Mouse (Mus musculus): ENCODE data around the gene Col5a3.
A peak's percentile ranks its signal among the peaks of the same experiment; 100 is the strongest.

The Col5a3 gene

GRCm38 (mm10) chr9:20765274-20765673, 49.6 kb downstream of the Col5a3 start:
- Histone ChIP-seq H3K36me3 (ENCODE audit: control insufficient read depth, insufficient read depth, low read length, poor library complexity, severe bottlenecking) (no peaks in the 10 kb centered on the region), H3K27me3 (ENCODE audit: control insufficient read depth, insufficient read depth, low read length, poor library complexity, severe bottlenecking) (no peaks in the 10 kb centered on the region; the same call in 1 of the 2 replicates)
- peak; percentile 28 for DNase-seq (ENCODE audit: low read depth, low spot score)

- DNase-seq (ENCODE audit: low read depth, low spot score) = no peak
- no peaks in the 10 kb centered on the region for H3K36me3 ChIP-seq (ENCODE audit: control insufficient read depth, insufficient read depth, low read length, poor library complexity, severe bottlenecking)
- no peaks in the 10 kb centered on the region for H3K27me3 ChIP-seq (ENCODE audit: control insufficient read depth, insufficient read depth, low read length, poor library complexity, severe bottlenecking)
These were observed 51.8 kb downstream of the Col5a3 start for GRCm38 (mm10) chr9:20763099-20763498.

GRCm38 (mm10) chr9:20762197-20762961, 52.5 kb downstream of the Col5a3 start:
- H3K27me3 ChIP-seq (ENCODE audit: control insufficient read depth, insufficient read depth, low read length, poor library complexity, severe bottlenecking) = no peaks in the 10 kb centered on the region
- no peak for DNase-seq (ENCODE audit: low read depth, low spot score)
- H3K36me3 ChIP-seq (ENCODE audit: control insufficient read depth, insufficient read depth, low read length, poor library complexity, severe bottlenecking) = no peaks in the 10 kb centered on the region

GRCm38 (mm10) chr9:20761388-20761787, 53.5 kb downstream of the Col5a3 start:
- DNase-seq (ENCODE audit: low read depth, low spot score) = no peak
- no peaks in the 10 kb centered on the region for H3K27me3 ChIP-seq (ENCODE audit: control insufficient read depth, insufficient read depth, low read length, poor library complexity, severe bottlenecking)
- H3K36me3 ChIP-seq (ENCODE audit: control insufficient read depth, insufficient read depth, low read length, poor library complexity, severe bottlenecking) = no peaks in the 10 kb centered on the region

- no peaks in the 10 kb centered on the region for H3K27me3 ChIP-seq (ENCODE audit: control insufficient read depth, insufficient read depth, low read length, poor library complexity, severe bottlenecking)
- no peak for DNase-seq (ENCODE audit: low read depth, low spot score)
- no peaks in the 10 kb centered on the region for H3K36me3 ChIP-seq (ENCODE audit: control insufficient read depth, insufficient read depth, low read length, poor library complexity, severe bottlenecking)
These were observed 54.1 kb downstream of the Col5a3 start for GRCm38 (mm10) chr9:20760813-20761212.

GRCm38 (mm10) chr9:20758896-20759295, 56.0 kb downstream of the Col5a3 start:
- no peak for DNase-seq (ENCODE audit: low read depth, low spot score)
- Histone ChIP-seq H3K27me3 (ENCODE audit: control insufficient read depth, insufficient read depth, low read length, poor library complexity, severe bottlenecking) (no peaks in the 10 kb centered on the region), H3K36me3 (ENCODE audit: control insufficient read depth, insufficient read depth, low read length, poor library complexity, severe bottlenecking) (no peaks in the 10 kb centered on the region)

- no peaks in the 10 kb centered on the region for H3K36me3 ChIP-seq (ENCODE audit: control insufficient read depth, insufficient read depth, low read length, poor library complexity, severe bottlenecking)
- no peak for DNase-seq (ENCODE audit: low read depth, low spot score)
- H3K27me3 ChIP-seq (ENCODE audit: control insufficient read depth, insufficient read depth, low read length, poor library complexity, severe bottlenecking) = no peaks in the 10 kb centered on the region
These were observed 56.6 kb downstream of the Col5a3 start for GRCm38 (mm10) chr9:20758243-20758642.

- Histone ChIP-seq H3K27me3 (ENCODE audit: control insufficient read depth, insufficient read depth, low read length, poor library complexity, severe bottlenecking) (no peaks in the 10 kb centered on the region), H3K36me3 (ENCODE audit: control insufficient read depth, insufficient read depth, low read length, poor library complexity, severe bottlenecking) (no peaks in the 10 kb centered on the region)
- DNase-seq (ENCODE audit: low read depth, low spot score) = peak; percentile 78
These were observed 57.5 kb downstream of the Col5a3 start for GRCm38 (mm10) chr9:20757087-20757955.

GRCm38 (mm10) chr9:20756081-20756700, 58.7 kb downstream of the Col5a3 start:
- Histone ChIP-seq H3K27me3 (ENCODE audit: control insufficient read depth, insufficient read depth, low read length, poor library complexity, severe bottlenecking) (no peaks in the 10 kb centered on the region), H3K36me3 (ENCODE audit: control insufficient read depth, insufficient read depth, low read length, poor library complexity, severe bottlenecking) (no peaks in the 10 kb centered on the region)
- no peak for DNase-seq (ENCODE audit: low read depth, low spot score)

- H3K27me3 ChIP-seq (ENCODE audit: control insufficient read depth, insufficient read depth, low read length, poor library complexity, severe bottlenecking) = no peaks in the 10 kb centered on the region
- DNase-seq (ENCODE audit: low read depth, low spot score) = no peak
- H3K36me3 ChIP-seq (ENCODE audit: control insufficient read depth, insufficient read depth, low read length, poor library complexity, severe bottlenecking) = no peaks in the 10 kb centered on the region
These were observed 60.5 kb downstream of the Col5a3 start for GRCm38 (mm10) chr9:20754335-20754734.

GRCm38 (mm10) chr9:20751477-20752029, 63.3 kb downstream of the Col5a3 start:
- Histone ChIP-seq H3K36me3 (ENCODE audit: control insufficient read depth, insufficient read depth, low read length, poor library complexity, severe bottlenecking) (no peaks in the 10 kb centered on the region), H3K27me3 (ENCODE audit: control insufficient read depth, insufficient read depth, low read length, poor library complexity, severe bottlenecking) (no peaks in the 10 kb centered on the region)
- DNase-seq (ENCODE audit: low read depth, low spot score) = peak; percentile 26

- H3K36me3 ChIP-seq (ENCODE audit: control insufficient read depth, insufficient read depth, low read length, poor library complexity, severe bottlenecking) = no peaks in the 10 kb centered on the region
- no peaks in the 10 kb centered on the region for H3K27me3 ChIP-seq (ENCODE audit: control insufficient read depth, insufficient read depth, low read length, poor library complexity, severe bottlenecking)
- no peak for DNase-seq (ENCODE audit: low read depth, low spot score)
These were observed 65.7 kb downstream of the Col5a3 start for GRCm38 (mm10) chr9:20749213-20749612.

GRCm38 (mm10) chr9:20748540-20748939, 66.3 kb downstream of the Col5a3 start:
- no peak for DNase-seq (ENCODE audit: low read depth, low spot score)
- no peaks in the 10 kb centered on the region; the same call in 1 of the 2 replicates for H3K27me3 ChIP-seq (ENCODE audit: control insufficient read depth, insufficient read depth, low read length, poor library complexity, severe bottlenecking)

GRCm38 (mm10) chr9:20747682-20748081, 67.2 kb downstream of the Col5a3 start:
- H3K36me3 ChIP-seq (ENCODE audit: control insufficient read depth, insufficient read depth, low read length, poor library complexity, severe bottlenecking) = no peaks in the 10 kb centered on the region
- no peak for DNase-seq (ENCODE audit: low read depth, low spot score)
- H3K27me3 ChIP-seq (ENCODE audit: control insufficient read depth, insufficient read depth, low read length, poor library complexity, severe bottlenecking) = no peaks in the 10 kb centered on the region; the same call in 1 of the 2 replicates

More at GRCm38 (mm10) chr9:20748540-20748939, 66.3 kb downstream of the Col5a3 start:
- no peaks in the 10 kb centered on the region for H3K36me3 ChIP-seq (ENCODE audit: control insufficient read depth, insufficient read depth, low read length, poor library complexity, severe bottlenecking)

All from splenic B cell, adult 2 months (primary cell).